Mouse (Mus musculus) liver, embryonic 14.5 days (tissue): ENCODE measurements at regions not wholly inside any gene's neighbourhood (a gene's known extent, or its start where the extent isn't known, plus 50 kb on each side); places are given as distances from the start of the nearest gene placed in this dataset.

ENCODE experiments used
- ATAC-seq: fragments of 200-750 bp; cut with Nextera tagmentation; 2 replicates; pipeline ENCODE4 v1.8.0; 2017; ENCODE audit warnings: moderate number of reproducible peaks, mild to moderate bottlenecking, moderate library complexity; ENCODE audit not compliant: insufficient read depth
- DNase-seq, 3 experiments: peaks; one replicate each; pipeline ENCODE4 v3.0.0-alpha.2; 2012 to 2013; ENCODE audit warnings: low read depth in 3 of 3, low spot score in 3 of 3
- H3K27ac ChIP-seq: fragments of 300-500 bp; sonication (generic); 2 replicates; pipeline ENCODE4 v1.5.1; 2014; ENCODE audit warnings: moderate library complexity, mild to moderate bottlenecking, control low read depth, inconsistent platforms
- H3K27me3 ChIP-seq: fragments of 300-500 bp; sonication (generic); 2 replicates; pipeline ENCODE4 v1.6.1; 2014; ENCODE audit warnings: mild to moderate bottlenecking, low read length, moderate library complexity; ENCODE audit not compliant: control insufficient read depth, insufficient read depth
- H3K36me3 ChIP-seq: fragments of 300-500 bp; sonication (generic); replicated peaks from 2 replicates; pipeline ENCODE4 v1.6.1; 2014; ENCODE audit warnings: low read depth; ENCODE audit not compliant: control insufficient read depth, insufficient read depth
- H3K4me1 ChIP-seq, 2 experiments: fragments of 200-500 bp in 1 of 2; fragments of 300-500 bp in 1 of 2; sonication (generic) in 1 of 2; replicated peaks; 2 replicates each; pipeline ENCODE4 v1.6.1; 2012 to 2014; ENCODE audit warnings: antibody characterized with exemption in 1 of 2, inconsistent platforms in 1 of 2, low read length in 1 of 2; ENCODE audit not compliant: control insufficient read depth in 2 of 2, insufficient read depth in 2 of 2
- H3K4me2 ChIP-seq: fragments of 300-500 bp; sonication (generic); 2 replicates; pipeline ENCODE4 v1.6.1; 2014; ENCODE audit warnings: low read depth, mild to moderate bottlenecking, control low read depth, moderate library complexity
- H3K4me3 ChIP-seq, 2 experiments: fragments of 200-500 bp in 1 of 2; fragments of 300-500 bp in 1 of 2; sonication (generic) in 1 of 2; 2 replicates each; pipeline ENCODE4 v1.5.1; 2012 to 2014; ENCODE audit warnings: low read depth in 2 of 2, low read length in 2 of 2, mild to moderate bottlenecking in 2 of 2, control low read depth in 1 of 2, inconsistent platforms in 1 of 2, moderate library complexity in 1 of 2; ENCODE audit not compliant: insufficient read depth in 1 of 2
- H3K9ac ChIP-seq: fragments of 300-500 bp; sonication (generic); replicated peaks from 2 replicates; pipeline ENCODE4 v1.6.1; 2014; ENCODE audit warnings: mild to moderate bottlenecking, control low read depth, moderate library complexity
- H3K9me3 ChIP-seq: fragments of 300-500 bp; sonication (generic); 2 replicates; pipeline ENCODE4 v1.6.1; 2016; ENCODE audit warnings: low read length, mixed read lengths; ENCODE audit not compliant: control insufficient read depth
- CTCF ChIP-seq: IDR thresholded peaks from 2 replicates; pipeline ENCODE4 v1.5.1; 2016; ENCODE audit warnings: antibody characterized with exemption, low read depth, control low read depth
- EP300 ChIP-seq: IDR thresholded peaks from 2 replicates; pipeline ENCODE4 v1.6.1; 2016; ENCODE audit warnings: antibody characterized with exemption, low read depth
- WGBS: fragments of 180-500 bp; shearing (Covaris S2); extraction: QIAGEN DNeasy Blood & Tissue Kit; methylation state at CpG from one replicate; pipeline ENCODE4 v1.1.7; 2014; ENCODE audit not compliant: insufficient replicate concordance; 5-methylcytosine and 5-hydroxymethylcytosine counted together

GRCm38 (mm10) chr15:58718282-58718681, 170.8 kb upstream of the Gm49356 start:
- H3K27ac ChIP-seq, result no peak overlapping the region
- peak; percentile 35; the same call in 1 of the 2 replicates for ATAC-seq

GRCm38 (mm10) chr15:58719410-58719809, 169.7 kb upstream of the Gm49356 start:
- TF ChIP-seq CTCF, result no peak
- TF ChIP-seq EP300, result no peak
- WGBS, result 65% methylated on average over 6 of the region's 6 CpGs

More at GRCm38 (mm10) chr15:58718282-58718681, 170.8 kb upstream of the Gm49356 start:
- Histone ChIP-seq H3K4me1 (peaks cover 2% of the 10 kb centered on the region in 2 experiments; a peak in 2 of 4 replicates), H3K9ac (no peak overlapping the region), H3K36me3 (no peaks in the 10 kb centered on the region), H3K4me2 (no peak overlapping the region), H3K27me3 (no peaks in the 10 kb centered on the region), H3K4me3 (no peak overlapping the region), H3K9me3 (no peaks in the 10 kb centered on the region)
- DNase-seq, result peak in 2 of 3 experiments; percentile 13 to 14
- WGBS, result 52% methylated on average over 7 of the region's 7 CpGs
- no peak for TF ChIP-seq EP300

GRCm38 (mm10) chr15:58727041-58727440, 162.1 kb upstream of the Gm49356 start:
- WGBS, result 48% methylated on average over 4 of the region's 4 CpGs
- DNase-seq (no peak), ATAC-seq (no peak)
- Histone ChIP-seq H3K4me1 (peaks cover 0 to 3% of the 10 kb centered on the region in 2 experiments; a peak in 1 of 4 replicates), H3K9me3 (no peaks in the 10 kb centered on the region), H3K27me3 (no peaks in the 10 kb centered on the region), H3K27ac (no peak overlapping the region), H3K4me2 (no peak overlapping the region), H3K9ac (no peak overlapping the region), H3K36me3 (no peaks in the 10 kb centered on the region), H3K4me3 (no peak overlapping the region)
- TF ChIP-seq CTCF (no peak), EP300 (no peak)

More at GRCm38 (mm10) chr15:58719410-58719809, 169.7 kb upstream of the Gm49356 start:
- no peaks in the 10 kb centered on the region for H3K36me3 ChIP-seq
- H3K27ac ChIP-seq, result no peak overlapping the region
- no peaks in the 10 kb centered on the region for H3K27me3 ChIP-seq
- no peak for DNase-seq
- H3K9me3 ChIP-seq, result no peaks in the 10 kb centered on the region
- no peak overlapping the region for H3K4me2 ChIP-seq
- peaks cover 2% of the 10 kb centered on the region in 2 experiments; a peak in 2 of 4 replicates for H3K4me1 ChIP-seq
- H3K4me3 ChIP-seq, result no peak overlapping the region
- H3K9ac ChIP-seq, result no peak overlapping the region
- no peak for ATAC-seq

- Histone ChIP-seq H3K4me2 (no peak overlapping the region), H3K27ac (no peak overlapping the region), H3K27me3 (no peaks in the 10 kb centered on the region), H3K9ac (no peak overlapping the region), H3K9me3 (no peaks in the 10 kb centered on the region), H3K4me1 (peaks cover 0 to 3% of the 10 kb centered on the region in 2 experiments; a peak in 1 of 4 replicates), H3K36me3 (no peaks in the 10 kb centered on the region), H3K4me3 (no peak overlapping the region)
- ATAC-seq, result no peak
- TF ChIP-seq EP300 (no peak), CTCF (no peak)
- 57% methylated on average over 2 of the region's 2 CpGs for WGBS
- DNase-seq, result no peak
Measured at GRCm38 (mm10) chr15:58728264-58728663, 160.8 kb upstream of the Gm49356 start.

- no peaks in the 10 kb centered on the region for H3K9me3 ChIP-seq
- H3K9ac ChIP-seq, result no peak overlapping the region
- TF ChIP-seq CTCF, result no peak
- no peak for TF ChIP-seq EP300
- no peak overlapping the region for H3K27ac ChIP-seq
- H3K4me1 ChIP-seq, result peaks cover 0 to 3% of the 10 kb centered on the region in 2 experiments; a peak in 1 of 4 replicates
- DNase-seq (no peak), ATAC-seq (no peak)
- no peaks in the 10 kb centered on the region for H3K36me3 ChIP-seq
- no peak overlapping the region for H3K4me2 ChIP-seq
- H3K27me3 ChIP-seq, result no peaks in the 10 kb centered on the region
- 72% methylated on average over 4 of the region's 4 CpGs for WGBS
- H3K4me3 ChIP-seq, result no peak overlapping the region
Measured at GRCm38 (mm10) chr15:58730861-58731260, 158.2 kb upstream of the Gm49356 start.
